Mouse (Mus musculus): ENCODE results near the gene Susd3.

Gene Susd3

GRCm38 (mm10) chr13:49248467-49248862 is at the start of gene Susd3:
TSS of gene Susd3 (minus strand) at chr13:49248706.
- no peak for DNase-seq (ENCODE audit: low spot score in 2 of 2)

GRCm38 (mm10) chr13:49296270-49296669 is 47.8 kb upstream of the Susd3 start:
- DNase-seq (ENCODE audit: low spot score in 2 of 2) = no peak

- no peak for DNase-seq (ENCODE audit: low spot score in 2 of 2)
Observed at GRCm38 (mm10) chr13:49294108-49294507, 45.6 kb upstream of the Susd3 start.

DNA sequence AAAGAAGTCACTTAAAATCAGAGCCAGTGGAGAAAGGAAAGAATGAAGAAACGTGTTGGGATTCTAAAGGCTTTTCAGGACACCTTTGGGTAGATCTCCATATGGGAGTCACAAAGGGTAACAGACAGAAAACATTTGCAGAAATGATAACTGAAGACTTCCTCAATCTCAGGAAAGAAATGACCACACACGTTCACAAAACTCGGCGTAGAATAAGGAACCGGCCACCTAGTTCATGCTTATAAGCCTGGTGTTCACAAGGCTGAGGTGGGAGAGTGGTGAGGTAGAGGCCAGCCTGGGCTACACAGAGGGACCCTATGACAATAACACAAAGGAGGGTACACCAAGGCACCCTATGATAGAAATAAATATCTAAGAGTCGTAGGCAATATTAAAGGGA is 43.4 kb upstream of the Susd3 start:
- DNase-seq (ENCODE audit: low spot score in 2 of 2) = no peak

GRCm38 (mm10) chr13:49291398-49291797 is 42.9 kb upstream of the Susd3 start:
- DNase-seq (ENCODE audit: low spot score in 2 of 2) = no peak

- DNase-seq (ENCODE audit: low spot score in 2 of 2) = no peak
Observed at GRCm38 (mm10) chr13:49287224-49287623, 38.7 kb upstream of the Susd3 start.

- DNase-seq (ENCODE audit: low spot score in 2 of 2) = no peak
Observed at GRCm38 (mm10) chr13:49286750-49287149, 38.2 kb upstream of the Susd3 start.

DNA sequence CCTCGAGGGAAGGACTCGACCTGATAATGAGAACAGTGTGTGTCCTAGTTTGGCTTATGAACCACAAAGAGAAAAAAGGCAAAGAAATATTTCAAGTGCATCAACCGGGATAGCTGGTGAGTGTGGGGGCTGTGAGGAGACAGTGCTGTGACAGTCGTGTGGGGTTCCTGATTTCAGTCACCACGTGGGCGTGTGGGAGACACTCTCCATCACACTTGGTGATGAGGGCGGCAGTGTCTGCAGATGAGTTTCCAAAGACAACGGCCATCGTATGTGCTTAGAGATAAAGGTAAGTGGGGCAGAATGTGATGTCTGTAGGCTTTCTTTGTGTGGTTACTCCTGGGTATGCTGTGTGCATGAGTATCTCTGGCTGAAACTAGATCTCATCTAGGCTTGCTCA is 35.2 kb upstream of the Susd3 start:
- DNase-seq (ENCODE audit: low spot score in 2 of 2) = no peak

DNA sequence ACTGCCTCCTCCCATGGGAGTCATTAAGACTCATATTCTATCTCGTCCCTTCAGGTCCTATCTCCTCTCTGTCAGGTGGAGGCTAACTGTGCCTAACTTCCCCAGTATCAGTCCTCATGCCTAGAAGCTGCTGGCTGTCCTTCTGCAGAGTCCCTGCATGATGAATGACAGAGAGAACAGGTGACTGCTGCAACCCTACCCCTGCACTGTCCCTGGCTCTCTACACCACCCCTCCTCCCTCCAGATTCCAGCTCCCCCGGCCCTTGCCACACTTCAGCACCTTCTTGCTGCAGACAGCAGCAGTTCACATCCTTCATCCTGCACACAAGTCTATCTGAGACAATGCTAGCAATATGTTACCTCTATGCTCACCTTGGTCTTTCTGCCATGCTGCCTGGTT is 33.7 kb upstream of the Susd3 start:
- DNase-seq (ENCODE audit: low spot score in 2 of 2) = no peak

- no peak for DNase-seq (ENCODE audit: low spot score in 2 of 2)
Observed at GRCm38 (mm10) chr13:49271831-49272765, 23.6 kb upstream of the Susd3 start.

- DNase-seq (ENCODE audit: low spot score in 2 of 2) = no peak
Observed at GRCm38 (mm10) chr13:49270500-49270899, 22.0 kb upstream of the Susd3 start.

DNA sequence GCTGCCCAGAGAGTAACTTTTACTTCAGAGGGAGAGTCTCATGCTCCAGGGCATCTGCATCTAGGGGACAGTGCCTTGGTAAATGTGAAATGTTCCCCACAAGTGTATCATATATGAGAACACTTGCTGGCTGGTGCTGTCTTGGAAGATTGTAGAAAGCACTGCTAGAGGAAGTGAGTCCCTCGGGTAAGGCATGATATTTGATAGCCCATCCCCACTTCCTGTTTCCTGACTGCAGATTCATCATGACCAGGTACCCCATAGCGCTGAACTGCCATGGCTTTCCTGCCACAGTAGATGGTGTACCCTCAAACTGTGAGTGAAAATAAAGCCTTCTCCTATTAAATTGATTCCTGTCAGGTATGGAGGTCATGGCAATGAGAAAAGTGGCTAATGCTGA is 19.1 kb upstream of the Susd3 start:
- no peak for DNase-seq (ENCODE audit: low spot score in 2 of 2)

GRCm38 (mm10) chr13:49260036-49260722 is 11.7 kb upstream of the Susd3 start:
- DNase-seq (ENCODE audit: low spot score in 2 of 2) = no peak

DNA sequence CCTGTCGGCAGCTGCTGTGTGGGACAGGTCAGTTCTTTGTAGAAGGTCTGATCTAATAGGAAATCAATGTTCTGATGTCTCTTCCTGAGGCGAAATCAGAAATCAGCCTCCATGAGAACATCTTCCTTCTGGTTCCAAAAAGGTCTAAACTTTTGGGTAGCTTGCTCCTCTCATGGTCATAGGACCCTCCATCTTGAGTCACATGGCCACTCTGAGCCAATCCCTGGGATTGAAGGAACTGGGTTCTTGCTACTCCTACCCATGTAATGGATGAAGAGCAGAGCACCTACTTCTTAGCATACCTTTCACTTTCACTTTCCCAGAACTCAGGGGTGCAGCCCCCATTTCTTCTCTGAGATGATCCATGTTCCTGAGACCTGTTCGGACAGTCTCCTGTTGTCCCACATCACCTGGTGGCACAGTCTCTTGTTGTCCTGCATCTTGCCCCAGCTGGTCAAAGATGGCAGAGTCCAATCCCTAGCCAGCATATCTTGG is 9.4 kb upstream of the Susd3 start:
- DNase-seq (ENCODE audit: low spot score in 2 of 2) = no peak

DNA sequence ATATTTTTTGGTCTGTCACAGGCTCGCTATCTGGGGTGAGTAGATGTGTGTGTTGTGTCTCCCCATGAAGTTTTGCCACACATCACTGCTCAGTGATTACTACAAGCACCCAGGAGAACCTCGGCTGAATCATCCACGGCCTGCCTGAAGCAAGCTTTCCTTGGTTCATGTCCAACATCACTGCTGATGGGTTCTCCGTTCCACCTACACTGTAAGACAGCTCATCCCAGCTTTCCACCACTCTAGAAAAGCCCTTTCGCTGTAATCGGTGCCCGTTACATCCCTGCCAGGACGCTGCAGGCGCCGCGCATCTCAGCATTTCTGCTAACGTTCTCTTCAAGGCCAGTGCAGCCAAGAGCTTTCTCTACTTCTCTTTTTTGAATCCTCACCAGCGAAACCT is 4.2 kb upstream of the Susd3 start:
- peak in 1 of 2 experiments; percentile 18 for DNase-seq (ENCODE audit: low spot score in 2 of 2)

GRCm38 (mm10) chr13:49252113-49252512 is 3.6 kb upstream of the Susd3 start:
- no peak for DNase-seq (ENCODE audit: low spot score in 2 of 2)

GRCm38 (mm10) chr13:49250716-49251517 is 2.4 kb upstream of the Susd3 start:
- DNase-seq (ENCODE audit: low spot score in 2 of 2) = no peak

GRCm38 (mm10) chr13:49249634-49250033 is 1.1 kb upstream of the Susd3 start:
- no peak for DNase-seq (ENCODE audit: low spot score in 2 of 2)

GRCm38 (mm10) chr13:49248923-49249322 is 417 bp upstream of the Susd3 start:
- no peak for DNase-seq (ENCODE audit: low spot score in 2 of 2)

DNA sequence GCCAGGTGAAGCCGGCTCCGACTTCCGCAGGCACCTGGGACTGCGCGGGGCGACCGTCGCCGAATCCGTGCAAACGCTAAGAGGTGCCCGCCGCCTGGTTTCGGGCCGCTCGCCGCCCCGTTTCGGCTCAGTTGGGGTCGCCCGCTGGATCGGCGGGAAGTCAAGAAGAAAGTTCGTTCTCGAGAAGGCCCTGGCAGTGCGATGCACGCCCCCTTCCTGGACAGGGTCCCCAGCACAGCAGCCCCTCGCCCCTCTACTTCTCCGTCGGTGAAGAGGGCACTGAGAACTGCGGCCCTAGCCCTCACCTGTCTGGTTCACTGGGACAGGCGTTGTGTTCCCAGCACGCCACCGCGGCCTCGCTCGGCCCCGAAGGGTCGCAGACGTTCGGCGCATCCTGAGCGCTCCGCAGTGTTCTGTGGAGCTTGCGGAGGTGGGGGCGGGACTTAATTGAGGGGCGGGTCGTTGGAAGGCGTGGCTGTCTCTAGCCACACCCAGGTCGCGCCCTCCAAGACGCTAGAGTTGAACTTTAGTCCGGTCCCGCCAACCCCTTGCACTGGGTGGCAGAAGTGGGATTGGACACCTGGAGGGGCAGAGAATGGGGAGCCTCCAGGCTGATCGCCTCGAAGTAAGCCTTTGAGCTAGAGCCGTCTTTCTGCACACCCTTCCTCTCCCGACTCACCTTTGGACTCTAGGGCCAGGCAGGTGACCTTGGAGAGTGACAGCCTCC is 603 bp downstream of the Susd3 start:
- DNase-seq (ENCODE audit: low spot score in 2 of 2) = no peak

GRCm38 (mm10) chr13:49247232-49247739 is 1.2 kb downstream of the Susd3 start:
- no peak for DNase-seq (ENCODE audit: low spot score in 2 of 2)
